Mouse (Mus musculus) brain, adult 2 months (tissue): ENCODE measurements at regions not wholly inside any gene's neighbourhood (a gene's known extent, or its start where the extent isn't known, plus 50 kb on each side); places are given as distances from the start of the nearest gene placed in this dataset.

ENCODE experiments used
- DNase-seq: peaks from one replicate; pipeline ENCODE4 v3.0.0; 2011; ENCODE audit warnings: low read depth, low spot score

DNA sequence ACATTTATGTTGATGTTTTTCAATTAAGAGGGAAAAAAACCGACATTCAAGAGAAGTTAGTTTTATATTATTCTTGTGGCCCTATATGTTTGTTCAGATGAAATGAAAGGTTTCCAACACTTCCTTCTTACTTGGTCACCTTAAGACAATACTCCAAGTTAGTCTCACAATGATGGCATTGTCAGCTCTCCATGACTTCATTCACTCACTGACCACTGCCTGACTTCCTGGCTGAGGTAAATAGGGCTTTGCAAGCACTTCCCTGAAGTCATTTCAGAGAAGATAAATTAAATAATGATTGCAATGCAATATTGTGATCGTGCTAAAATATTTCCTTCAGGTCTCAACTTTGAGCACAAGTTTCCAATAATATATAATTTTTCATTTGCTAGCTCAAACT is 197.9 kb upstream of the Cep162 start:
- DNase-seq, result no peak

DNA sequence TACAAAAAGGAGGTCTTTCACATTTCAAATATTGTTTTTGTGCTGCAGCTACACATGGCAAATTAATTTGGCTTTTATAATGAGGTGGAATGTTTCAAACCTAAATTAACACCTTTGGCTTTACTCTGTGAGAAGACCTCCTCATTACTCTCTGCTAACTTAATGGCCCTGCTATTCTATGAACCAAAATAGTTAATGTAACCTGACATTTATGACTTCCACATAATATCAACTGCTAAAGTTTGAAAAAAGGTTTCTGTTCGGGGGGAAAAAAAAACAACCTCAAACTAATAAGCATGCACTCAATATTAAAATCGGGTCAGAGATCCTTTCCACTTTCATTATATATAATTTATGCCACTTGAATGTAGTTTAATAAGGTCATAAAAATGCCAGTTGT is 197.2 kb upstream of the Cep162 start:
- DNase-seq, result no peak

GRCm38 (mm10) chr9:87443467-87444235 is 188.3 kb upstream of the Cep162 start:
- no peak for DNase-seq

GRCm38 (mm10) chr9:87432072-87432471 is 176.7 kb upstream of the Cep162 start:
- peak; percentile 25 for DNase-seq

DNA sequence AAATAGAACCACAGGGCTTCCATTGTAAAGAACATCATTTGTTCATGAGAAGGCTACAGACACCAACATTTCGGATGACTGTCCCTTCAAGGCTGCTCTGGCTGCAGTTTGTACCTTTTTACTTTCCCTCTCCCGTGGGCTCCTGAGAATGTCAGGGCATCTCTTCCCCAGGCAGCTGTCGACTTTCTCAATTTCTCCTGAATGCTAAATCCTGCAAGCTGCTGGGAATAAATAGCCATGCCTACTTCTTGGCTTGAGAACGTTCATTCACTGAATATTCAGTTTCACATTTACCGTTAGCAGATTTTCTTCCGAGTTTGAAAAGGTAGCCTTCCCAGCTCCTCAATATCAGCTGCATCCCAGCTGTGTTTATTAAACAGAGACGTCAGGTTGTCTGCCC is 176.2 kb upstream of the Cep162 start:
- peak; percentile 16 for DNase-seq

DNA sequence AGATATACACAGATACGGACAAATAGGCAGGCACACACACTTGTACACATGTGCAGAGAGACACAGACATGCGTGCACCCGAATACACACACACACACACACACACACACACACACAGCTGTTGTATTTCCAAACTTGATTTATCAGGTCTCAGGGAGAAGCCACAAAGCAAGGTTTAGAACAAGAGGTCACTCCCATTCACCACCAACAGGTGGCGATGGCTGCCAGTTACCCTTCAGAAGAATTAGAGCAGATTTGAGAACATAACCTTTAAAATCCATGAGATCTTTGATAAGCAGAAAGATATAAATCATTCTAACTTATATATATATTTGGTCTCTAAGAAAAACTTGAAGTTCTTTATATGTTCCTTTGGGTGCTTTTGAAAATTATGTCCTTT is 169.9 kb upstream of the Cep162 start:
- DNase-seq, result peak; percentile 32

GRCm38 (mm10) chr9:87421175-87421574 is 165.8 kb upstream of the Cep162 start:
- no peak for DNase-seq

GRCm38 (mm10) chr9:87419376-87419775 is 164.0 kb upstream of the Cep162 start:
- peak; percentile 64 for DNase-seq

DNA sequence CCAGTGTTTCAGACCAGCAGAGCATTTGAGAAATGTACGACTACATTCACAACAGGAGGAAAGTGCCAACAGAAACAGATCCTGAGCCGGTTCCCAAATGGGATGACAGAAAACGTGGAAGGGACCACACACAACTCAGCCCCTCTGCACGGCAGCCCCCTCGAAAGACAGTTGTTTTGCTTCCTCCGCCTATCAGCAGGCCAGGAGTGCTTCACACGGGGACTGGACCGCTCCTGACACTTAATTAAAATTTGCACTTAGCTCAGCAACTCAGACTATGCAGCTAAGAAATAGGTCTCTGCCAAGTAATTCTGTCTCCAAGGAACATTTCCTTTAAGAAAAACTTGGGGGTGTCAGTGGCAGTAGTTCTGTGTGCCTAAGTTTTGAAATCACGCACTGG is 157.6 kb upstream of the Cep162 start:
- DNase-seq, result no peak

DNA sequence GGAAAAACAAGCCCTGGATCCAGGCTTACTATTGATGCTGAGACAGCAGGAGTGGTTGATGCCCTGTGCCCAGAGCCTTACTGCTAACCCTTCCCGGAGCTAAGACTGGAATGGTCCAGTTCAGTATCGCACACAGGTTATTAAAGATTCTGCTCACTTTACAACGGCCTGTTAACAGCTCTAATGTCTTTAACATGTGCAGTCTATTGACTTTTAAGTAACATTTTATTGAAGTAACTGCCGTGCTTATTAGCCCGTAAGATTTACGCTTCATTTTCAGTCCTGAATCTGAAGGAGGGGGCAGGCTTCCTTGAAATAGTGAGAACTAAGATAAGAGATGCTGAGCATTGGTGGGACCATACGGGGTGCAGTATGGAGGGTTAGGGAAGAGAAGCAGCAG is 155.7 kb upstream of the Cep162 start:
- no peak for DNase-seq

DNA sequence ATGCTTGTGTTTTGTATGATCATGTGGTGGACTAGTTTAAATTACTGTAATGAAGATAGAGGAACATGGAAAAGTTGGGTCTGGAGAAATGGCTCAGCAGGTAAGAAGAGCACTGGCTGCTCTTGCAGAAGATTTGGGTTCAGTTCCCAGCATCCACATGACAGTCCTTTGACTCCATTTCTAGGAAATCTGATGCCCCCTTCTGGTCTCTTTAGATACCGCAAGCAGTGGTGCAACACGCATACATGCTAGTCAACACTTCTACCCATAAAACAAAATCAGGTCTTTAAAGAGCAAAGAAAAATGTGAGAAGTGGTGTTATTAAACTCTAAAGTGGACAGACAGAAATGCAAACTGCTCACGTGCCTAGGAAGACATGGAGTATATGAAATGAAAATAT is 154.4 kb upstream of the Cep162 start:
- no peak for DNase-seq

GRCm38 (mm10) chr9:87408805-87409204 is 153.5 kb upstream of the Cep162 start:
- no peak for DNase-seq

DNA sequence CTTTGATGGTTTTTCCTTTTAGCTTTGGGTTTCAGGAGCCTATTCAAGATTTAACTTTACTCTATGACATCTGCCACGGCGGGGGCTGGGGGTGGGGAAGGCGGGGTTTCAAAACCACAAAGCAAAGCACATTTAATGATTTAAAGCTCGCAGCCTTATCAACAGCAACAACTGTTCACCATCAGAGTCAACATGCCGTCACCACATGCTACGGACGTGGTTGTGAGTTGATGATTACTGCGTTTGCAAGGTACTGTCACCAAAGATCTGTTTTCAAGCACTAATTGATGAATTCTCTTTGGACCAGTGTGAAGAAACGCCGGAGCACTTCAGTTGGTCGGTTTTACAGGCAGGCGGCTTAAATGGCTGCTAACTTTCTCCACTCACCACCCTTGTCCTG is 151.1 kb upstream of the Cep162 start:
- DNase-seq, result no peak

GRCm38 (mm10) chr9:87405115-87405720 is 149.9 kb upstream of the Cep162 start:
- no peak for DNase-seq

- DNase-seq, result no peak
Observed at GRCm38 (mm10) chr9:87402010-87402409, 146.7 kb upstream of the Cep162 start.

GRCm38 (mm10) chr9:87387516-87387915 is 132.2 kb upstream of the Cep162 start:
- DNase-seq, result no peak

DNA sequence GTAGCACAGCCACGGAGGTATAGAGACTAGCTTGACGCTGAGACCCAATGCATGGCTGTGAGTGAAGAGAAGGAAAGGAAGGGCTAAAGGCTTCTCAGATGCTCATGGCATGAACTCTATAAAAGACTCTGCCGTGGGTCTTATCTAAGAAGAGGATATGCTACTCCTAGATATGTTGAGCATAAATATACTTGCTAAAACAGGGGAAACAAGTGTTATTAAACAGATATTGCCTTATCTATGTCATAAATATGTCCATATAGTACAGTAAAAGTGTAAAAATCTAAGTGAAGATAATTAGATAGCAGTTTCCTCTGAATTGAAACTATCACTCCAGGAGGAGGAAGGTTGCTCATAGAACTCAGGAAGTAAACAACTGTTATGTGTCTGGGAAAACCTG is 128.2 kb upstream of the Cep162 start:
- DNase-seq, result no peak

GRCm38 (mm10) chr9:87377921-87378320 is 122.6 kb upstream of the Cep162 start:
- no peak for DNase-seq

DNA sequence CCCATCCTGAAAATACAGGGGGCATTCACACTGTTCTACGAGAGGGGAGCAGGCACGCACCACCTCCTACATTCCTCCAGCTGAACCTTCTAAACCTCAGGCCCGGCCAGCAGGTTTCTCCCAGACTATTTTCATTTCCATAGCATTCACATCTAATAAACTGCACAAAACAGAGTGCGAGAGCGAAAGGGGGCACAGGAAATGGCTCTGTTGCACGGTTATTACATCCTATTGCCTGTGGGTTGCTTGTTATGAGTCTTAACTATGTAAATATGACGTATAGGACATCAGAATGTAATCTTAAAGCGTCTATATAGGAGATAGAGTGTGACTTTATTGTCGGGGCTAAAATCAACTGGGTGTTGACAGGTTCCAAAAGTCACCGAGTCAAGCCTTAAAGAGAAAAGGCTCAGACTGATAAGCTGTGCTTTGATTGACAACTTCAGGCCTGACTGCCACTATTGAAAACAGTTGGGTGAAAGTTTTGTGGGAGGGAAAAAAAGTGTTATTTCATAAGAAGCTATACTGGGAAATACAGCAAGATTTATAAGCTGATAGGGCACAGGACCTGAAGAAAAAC is 121.5 kb upstream of the Cep162 start:
- DNase-seq, result no peak

DNA sequence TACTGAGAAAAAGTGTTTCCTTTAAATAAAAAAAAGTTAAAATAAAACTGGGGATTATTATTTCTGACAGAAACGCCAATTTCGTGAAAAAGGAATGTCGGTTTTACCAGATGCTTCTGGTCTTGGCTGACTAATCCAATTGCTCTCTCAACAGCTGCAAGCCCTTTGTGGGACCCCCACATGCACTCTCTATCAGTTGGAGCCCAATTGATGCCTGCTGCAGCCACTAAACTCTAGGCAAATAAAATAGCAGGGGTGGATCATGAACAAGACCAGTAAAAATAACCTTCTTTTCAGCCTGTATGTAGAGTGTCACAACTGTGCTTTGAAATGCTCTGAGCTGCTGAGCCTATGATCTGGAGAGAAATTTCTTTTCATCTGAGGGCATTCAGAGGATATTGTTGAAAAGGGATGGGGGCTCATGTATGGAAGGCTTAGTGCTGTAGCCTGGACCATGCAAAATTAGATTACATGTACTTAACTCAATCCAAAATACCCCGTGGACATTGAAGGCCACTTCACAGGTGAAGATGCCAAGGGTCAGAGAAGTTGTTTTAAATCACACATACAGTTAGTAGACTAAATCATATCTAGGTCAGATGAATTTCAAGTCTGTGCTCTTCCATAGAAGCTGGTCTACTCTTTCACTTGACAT is 117.0 kb upstream of the Cep162 start:
- no peak for DNase-seq

DNA sequence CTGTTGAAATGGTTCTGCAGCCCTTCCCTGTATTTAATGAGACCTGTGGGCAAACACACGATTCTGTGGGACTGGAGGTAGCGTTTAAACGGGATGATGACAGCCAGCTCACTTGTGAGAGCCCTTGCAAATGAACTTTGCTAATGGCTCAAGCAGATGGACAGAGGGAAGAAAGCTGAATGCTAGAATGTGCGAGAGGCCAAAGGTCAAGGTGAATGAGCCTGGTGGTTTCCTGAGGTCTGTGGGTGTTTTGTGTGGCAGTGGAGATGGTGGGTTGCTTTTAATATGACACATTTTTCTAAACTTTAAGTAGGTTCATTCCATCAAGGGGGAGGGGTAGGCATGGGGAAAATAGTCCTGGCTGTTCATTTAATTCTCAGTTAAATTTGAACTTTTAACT is 113.7 kb upstream of the Cep162 start:
- DNase-seq, result no peak

DNA sequence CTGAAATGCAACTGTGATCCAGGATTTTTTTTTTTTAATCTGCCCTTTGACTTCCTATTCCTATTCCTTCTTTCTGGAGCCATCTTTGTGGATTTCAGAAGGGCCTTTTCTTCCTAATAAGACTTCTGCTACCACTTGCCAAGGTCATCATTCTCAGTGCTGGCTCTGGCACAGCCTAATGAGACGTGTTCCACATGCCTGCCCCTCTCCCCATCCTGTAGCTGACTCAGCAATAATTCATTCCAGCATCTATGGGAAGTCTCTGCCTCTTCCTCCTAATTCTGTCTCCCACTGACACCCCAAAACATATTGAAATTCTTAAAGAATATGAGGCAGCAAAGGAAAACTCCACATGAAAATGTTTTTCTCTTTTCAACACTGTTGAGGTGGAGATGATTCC is 91.7 kb upstream of the Cep162 start:
- no peak for DNase-seq
